Mouse (Mus musculus) urinary bladder, postnatal 0 days (tissue): Measurements from ENCODE around the gene Rpl6. TPM values are rescaled to one million over a fixed set of nuclear protein-coding genes. Genes with fewer than 3 reads are reported as not detected.

ENCODE experiments used
- polyA plus RNA-seq: library from polyadenylated mRNA; unstranded; fragments of >200 nt; fragmentation: Nextera tagmentation; extraction: Ambion mirVana; gene quantifications from 2 replicates; pipeline ENCODE4 v1.2.1, GENCODE M21; 2015

Gene Rpl6
- 394 and 416 TPM in 2 replicates for polyA plus RNA-seq

GRCm38 (mm10) chr5:121204132-121205089, at the start of gene Rpl6:
Gene Rpl6, plus strand, starts transcription at chr5:121204481.

DNA sequence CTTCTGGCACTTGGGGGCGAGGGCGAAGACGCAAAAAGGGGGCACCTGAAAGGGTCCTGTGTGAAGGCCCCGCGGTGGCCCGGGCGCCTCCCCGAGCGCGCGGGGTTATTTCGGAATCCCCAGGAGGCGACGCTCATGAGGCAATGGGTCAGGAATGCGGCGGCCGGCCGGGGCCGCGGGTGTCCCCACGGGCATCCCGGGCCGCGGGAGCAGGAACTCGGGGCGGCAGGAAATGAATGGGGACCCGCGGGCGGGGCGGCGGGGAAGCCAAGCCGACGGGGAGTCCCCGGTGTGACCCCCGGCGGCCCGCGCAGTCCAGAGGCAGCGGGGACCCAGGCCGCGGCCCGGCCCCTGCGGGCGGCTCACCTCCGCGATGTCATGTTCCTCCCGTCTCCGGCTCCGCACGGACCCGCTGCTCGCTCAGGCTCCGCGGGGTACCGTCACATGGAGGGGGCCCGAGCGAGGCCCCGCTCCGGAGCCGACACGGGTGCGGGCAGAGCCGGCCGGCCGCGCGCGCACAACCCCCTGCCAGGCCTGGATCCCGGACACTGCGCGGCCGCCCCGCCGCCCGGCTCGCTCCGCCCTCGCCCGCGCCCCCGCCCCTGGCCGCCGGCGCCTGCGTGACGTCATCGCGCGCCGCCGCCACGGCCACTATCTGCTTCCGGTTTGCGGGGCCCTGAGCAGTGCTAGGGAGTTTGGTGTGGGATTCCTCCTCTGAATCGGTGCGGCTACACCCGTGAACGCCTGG, 13.3 kb upstream of the Rpl6 start, which contains the start of gene Ptpn11:
Gene Ptpn11, minus strand, starts transcription at position 562 of the 748 bp plus-strand sequence.

DNA sequence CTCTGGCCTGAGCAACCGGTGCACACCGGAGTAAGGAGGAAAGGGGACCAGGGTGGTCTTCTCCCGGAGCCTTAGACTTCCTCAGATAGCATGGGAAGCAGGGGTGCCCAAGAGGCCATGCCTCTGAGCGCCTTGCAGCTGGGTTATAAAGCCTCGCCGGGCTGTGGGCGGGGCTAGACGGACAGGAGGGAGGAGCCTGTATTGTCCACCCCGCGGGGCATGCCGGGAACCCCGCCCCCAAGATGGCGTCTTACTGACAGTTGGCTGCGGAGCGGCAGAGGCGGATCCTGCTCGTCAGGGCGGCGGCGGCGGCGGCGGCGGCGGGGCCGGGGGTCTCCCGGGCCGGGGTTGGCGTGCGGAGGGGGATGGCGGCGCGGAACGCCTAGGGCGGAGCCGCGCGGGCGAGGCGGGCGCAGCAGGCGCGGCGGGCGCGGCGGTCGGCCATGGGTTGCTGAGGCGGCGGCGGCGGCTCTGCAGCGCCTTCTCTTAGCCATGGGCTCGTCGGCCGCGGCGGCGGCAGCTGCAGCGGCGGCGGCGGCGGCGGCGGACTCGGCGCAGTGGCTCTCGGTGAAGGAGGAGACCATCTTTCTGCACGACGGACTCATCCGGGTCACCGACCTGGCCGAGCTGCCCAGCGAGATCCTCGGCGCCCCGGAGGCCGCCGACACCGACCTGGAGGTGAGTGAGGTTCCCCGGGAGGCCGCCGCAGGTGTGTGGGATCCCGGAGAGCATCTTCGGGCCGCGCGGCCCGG, 15.9 kb downstream of the Rpl6 start, which contains the start of gene Hectd4:
Gene Hectd4, plus strand, starts transcription at position 240 of the 752 bp plus-strand sequence.

Other genes with a start within 250 kb of the Rpl6 start
- not detected in 2 replicates for gene Rph3a, start 194.4 kb upstream of the Rpl6 start, polyA plus RNA-seq
- 21.3 and 22.2 TPM in 2 replicates for gene Ptpn11, start 13.1 kb upstream of the Rpl6 start, polyA plus RNA-seq
- gene Hectd4, start 15.7 kb downstream of the Rpl6 start, polyA plus RNA-seq, result 1.8 and 2.3 TPM in 2 replicates
- gene Trafd1, start 181.2 kb downstream of the Rpl6 start, polyA plus RNA-seq, result 55.9 and 59.8 TPM in 2 replicates
- 21.0 and 21.1 TPM in 2 replicates for gene Naa25, start 193.5 kb downstream of the Rpl6 start, polyA plus RNA-seq
- 1.3 and 1.9 TPM in 2 replicates for gene Tmem116, start 247.4 kb downstream of the Rpl6 start, polyA plus RNA-seq
- gene Erp29, start 248.0 kb downstream of the Rpl6 start, polyA plus RNA-seq, result 125 and 127 TPM in 2 replicates